Mouse (Mus musculus): ENCODE results near the gene Cox7a2.

DNA sequence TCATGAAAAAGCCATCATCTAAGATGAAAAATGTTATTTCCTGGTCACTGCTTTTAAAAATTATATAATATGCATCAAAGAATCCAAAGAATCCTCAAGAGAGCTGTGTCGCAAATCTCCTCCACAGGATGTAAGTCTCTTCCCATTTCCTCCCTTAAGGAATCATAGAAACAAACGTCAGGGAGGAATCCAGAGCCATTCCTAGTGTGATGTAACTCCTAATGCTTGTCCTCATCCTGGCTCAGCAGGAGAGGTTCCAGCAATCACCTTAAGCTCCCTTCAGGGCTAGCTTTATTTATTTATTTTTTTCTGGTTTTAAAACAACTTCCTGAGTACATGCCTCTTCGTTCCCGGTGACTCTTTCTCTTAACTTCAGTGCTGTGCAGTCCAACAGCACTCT, 47.5 kb upstream of the Cox7a2 start:
- no peak for TF ChIP-seq CTCF (IDR thresholded peaks at IDR 0.05; ENCODE audit: low read depth)
- TF ChIP-seq EP300 (IDR thresholded peaks at IDR 0.05; ENCODE audit: low read depth), result no peak
